Mouse (Mus musculus) erythroblast, embryonic 14.5 days (primary cell): ENCODE data around the gene Alpk1. TPM values are rescaled to one million over a fixed set of nuclear protein-coding genes. Genes with fewer than 3 reads are reported as not detected.

Source experiments
- H3K27me3 ChIP-seq: 2 replicates; pipeline ENCODE4 v1.6.1; 2012; ENCODE audit warnings: inconsistent platforms; ENCODE audit not compliant: control insufficient read depth
- H3K36me3 ChIP-seq: 2 replicates; pipeline ENCODE4 v1.6.1; 2012; ENCODE audit warnings: mild to moderate bottlenecking, inconsistent platforms; ENCODE audit not compliant: control insufficient read depth
- H3K4me1 ChIP-seq: 2 replicates; pipeline ENCODE4 v1.6.1; 2012; ENCODE audit warnings: inconsistent platforms; ENCODE audit not compliant: control insufficient read depth
- H3K4me3 ChIP-seq: replicated peaks from 2 replicates; pipeline ENCODE3; 2012; ENCODE audit warnings: moderate library complexity, mild to moderate bottlenecking, inconsistent platforms
- H3K9me3 ChIP-seq: 2 replicates; pipeline ENCODE4 v1.6.1; 2012; ENCODE audit warnings: low read length, inconsistent platforms, mixed read lengths; ENCODE audit not compliant: control insufficient read depth
- GATA1 ChIP-seq: IDR thresholded peaks from 2 replicates; pipeline ENCODE4 v1.6.1; 2012; ENCODE audit warnings: low read length, inconsistent platforms, mixed read lengths
- TAL1 ChIP-seq: IDR thresholded peaks from 3 replicates; pipeline ENCODE4 v1.6.1; 2012; ENCODE audit warnings: low read length, inconsistent platforms, mixed read lengths
- polyA plus RNA-seq: library from polyadenylated mRNA; stranded (reverse); fragments of >175 nt; gene quantifications from 2 replicates; pipeline ENCODE4 v1.2.3, GENCODE M21; 2012

Gene Alpk1
- polyA plus RNA-seq, 1 experiment = not detected

DNA sequence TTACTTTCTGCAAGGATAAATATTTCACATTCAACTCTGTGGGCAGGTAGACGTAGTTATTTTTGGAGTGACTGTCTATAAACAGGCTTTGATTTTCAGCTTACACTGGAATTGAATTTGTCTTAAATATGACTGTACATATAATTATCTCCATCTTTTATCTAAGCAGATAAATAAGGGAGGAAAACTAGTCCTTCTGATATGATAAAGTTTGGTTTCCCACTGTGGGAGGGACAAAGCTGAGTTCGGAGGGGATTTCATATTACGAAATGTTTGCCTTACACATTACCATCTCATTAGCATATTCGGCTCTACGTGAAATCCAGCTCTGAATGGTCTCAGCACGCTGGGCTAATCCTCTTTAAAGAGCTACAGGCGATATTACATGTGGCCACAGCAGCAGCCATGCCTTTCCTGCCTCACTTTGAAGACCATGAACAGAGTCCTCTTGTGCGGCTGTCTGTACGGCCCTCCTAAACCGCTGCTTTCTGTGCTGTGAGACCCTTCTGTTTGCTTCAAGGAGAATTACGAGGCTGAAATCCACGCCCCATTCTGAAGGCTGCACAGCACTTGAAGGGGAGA lies 30.3 kb downstream of the Alpk1 start:
- TF ChIP-seq GATA1 (no peak), TAL1 (no peak)
- Histone ChIP-seq H3K9me3 (no peaks in the 10 kb centered on the region; the same call in 1 of the 2 replicates), H3K4me1 (no peaks in the 10 kb centered on the region), H3K36me3 (no peaks in the 10 kb centered on the region), H3K27me3 (peaks cover 50% of the 10 kb centered on the region), H3K4me3 (no peak overlapping the region)

DNA sequence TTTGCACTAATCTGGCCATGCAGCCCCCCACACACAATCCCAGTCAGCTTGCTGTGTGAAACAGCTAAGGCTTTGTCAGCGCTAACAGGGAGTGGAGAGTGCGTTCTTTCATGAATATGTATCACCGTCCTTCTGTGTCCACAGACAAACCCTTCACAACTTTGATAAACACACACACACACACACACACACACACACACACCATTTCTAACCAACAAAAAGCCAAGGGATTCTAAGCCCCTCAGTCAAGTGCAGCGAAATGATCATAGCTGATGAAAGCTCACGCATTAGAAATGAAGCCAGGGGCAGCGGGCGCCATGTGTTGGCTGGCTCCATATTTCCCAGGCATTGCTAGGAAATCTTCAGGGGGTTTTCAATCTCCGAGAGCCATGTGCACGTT lies 31.1 kb downstream of the Alpk1 start:
- no peaks in the 10 kb centered on the region for H3K4me1 ChIP-seq
- TF ChIP-seq GATA1 = no peak
- H3K36me3 ChIP-seq = no peaks in the 10 kb centered on the region
- no peaks in the 10 kb centered on the region; the same call in 1 of the 2 replicates for H3K9me3 ChIP-seq
- H3K27me3 ChIP-seq = peaks cover 50% of the 10 kb centered on the region
- H3K4me3 ChIP-seq = no peak overlapping the region

DNA sequence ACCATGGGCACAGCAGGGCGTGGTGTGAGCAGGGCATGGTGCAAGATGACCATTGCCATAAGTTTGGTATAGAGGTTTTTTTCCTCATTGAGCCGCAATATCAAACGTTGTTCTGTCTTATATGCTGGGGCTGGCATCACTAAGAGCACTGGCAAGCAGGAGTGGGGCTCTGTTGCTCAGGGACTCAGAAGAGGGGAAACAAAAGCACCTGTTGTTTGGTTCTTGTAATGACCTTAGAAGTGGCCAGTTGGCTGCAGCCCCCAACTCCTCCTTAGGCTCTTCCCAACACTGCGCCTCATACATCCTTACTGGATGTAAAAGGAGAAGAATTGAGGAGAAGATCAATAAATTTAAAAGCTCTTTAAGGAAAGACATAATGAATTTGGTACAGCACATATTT lies 31.7 kb downstream of the Alpk1 start:
- Histone ChIP-seq H3K36me3 (no peaks in the 10 kb centered on the region), H3K27me3 (peaks cover 50% of the 10 kb centered on the region), H3K4me1 (no peaks in the 10 kb centered on the region), H3K9me3 (no peaks in the 10 kb centered on the region; the same call in 1 of the 2 replicates), H3K4me3 (no peak overlapping the region)
- no peak for TF ChIP-seq TAL1
- no peak for TF ChIP-seq GATA1

DNA sequence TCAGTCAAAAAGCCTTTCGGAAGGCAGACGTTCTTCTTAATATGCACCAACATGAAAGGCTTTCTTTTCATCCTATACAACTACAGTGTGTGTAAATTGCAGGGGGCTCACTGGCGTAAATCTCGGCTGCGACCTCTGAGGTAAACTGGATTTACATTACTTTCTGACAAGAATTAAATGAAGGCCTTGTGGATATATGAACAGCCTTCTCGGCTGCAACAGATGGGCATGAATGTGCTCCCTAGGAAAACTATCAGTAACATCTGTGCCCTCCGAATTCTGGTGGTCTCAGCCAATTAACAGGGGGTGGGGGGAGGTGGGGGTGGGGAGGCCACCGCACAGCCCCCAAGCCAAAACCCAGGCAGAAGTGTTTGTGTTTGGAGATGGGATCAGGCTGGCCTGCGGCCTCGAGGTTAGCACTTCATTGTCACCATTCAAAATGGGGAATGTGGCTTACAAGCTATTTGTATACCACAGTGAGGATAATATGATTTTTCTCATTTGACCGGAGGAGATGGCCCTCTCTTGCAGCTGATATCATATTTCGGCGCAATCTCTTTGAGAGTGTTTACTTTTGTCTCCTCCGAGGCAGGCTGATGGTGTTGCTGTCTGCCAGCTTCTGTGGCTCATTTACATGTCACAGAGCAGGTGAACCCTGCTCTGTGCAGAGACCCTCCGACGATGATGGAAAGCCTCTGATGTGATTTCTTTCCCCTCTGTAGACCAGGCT lies 34.3 kb downstream of the Alpk1 start:
- Histone ChIP-seq H3K4me1 (no peaks in the 10 kb centered on the region), H3K27me3 (peaks cover 45% of the 10 kb centered on the region), H3K36me3 (no peaks in the 10 kb centered on the region), H3K9me3 (peaks cover 7% of the 10 kb centered on the region), H3K4me3 (no peak overlapping the region)
- TF ChIP-seq GATA1 = no peak
- no peak for TF ChIP-seq TAL1

DNA sequence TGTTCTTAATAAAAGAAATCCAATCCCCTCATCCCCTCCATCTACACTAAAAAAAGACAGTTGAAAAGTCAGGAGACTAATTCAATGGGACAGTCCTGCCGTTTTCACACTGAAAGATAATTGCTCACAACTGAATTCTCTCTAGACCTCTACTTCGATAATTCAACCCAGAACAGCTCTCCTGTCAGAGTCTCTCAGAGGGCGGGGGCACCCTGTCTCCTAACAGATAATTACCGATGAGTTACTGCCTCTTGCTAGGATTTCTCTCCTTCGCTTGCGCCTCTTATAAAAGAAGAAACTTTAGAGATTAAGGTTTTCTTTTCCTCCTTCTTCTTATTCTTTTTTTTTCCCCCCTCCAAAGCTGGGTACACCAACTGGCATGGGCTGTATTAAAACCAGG lies 34.8 kb downstream of the Alpk1 start:
- Histone ChIP-seq H3K9me3 (peaks cover 9% of the 10 kb centered on the region), H3K27me3 (peaks cover 40% of the 10 kb centered on the region), H3K36me3 (no peaks in the 10 kb centered on the region), H3K4me1 (no peaks in the 10 kb centered on the region), H3K4me3 (no peak overlapping the region)
- no peak for TF ChIP-seq TAL1
- TF ChIP-seq GATA1 = no peak

DNA sequence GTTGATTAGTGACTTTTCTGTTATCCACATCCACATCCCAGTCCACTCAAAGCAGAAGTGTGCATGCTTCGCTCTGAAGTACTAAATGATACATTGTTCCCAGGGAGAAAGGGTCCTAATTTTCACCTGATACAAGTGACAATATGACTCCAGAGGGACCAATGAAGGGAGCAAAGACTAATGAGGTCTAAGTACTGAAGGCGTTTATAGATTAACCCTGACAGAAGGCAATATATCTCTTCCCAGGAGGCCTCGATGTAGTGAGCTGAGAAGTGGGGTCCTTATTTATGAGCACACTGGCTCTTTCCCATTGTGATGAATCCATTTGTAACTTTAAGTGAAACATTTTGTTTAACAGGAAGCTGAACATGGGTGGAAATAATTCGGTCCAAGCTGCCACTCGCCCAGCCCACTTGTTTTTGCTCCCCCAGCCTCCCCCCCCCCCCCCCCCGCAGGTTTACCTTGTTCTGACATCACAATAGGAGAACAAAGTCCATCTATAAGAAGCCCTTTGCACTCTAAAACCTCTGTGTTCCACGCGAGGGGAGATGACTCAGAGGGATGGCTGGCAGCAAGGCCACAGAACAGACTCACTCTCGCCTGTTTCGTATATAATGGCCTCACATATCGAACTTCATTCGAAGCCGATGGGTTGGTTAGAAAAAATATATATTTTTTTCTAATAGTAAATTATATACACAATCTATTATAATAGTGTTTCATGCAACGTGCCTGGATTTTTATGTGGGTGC lies 36.5 kb downstream of the Alpk1 start:
- no peak overlapping the region for H3K4me3 ChIP-seq
- TF ChIP-seq GATA1 (no peak), TAL1 (no peak)
- no peaks in the 10 kb centered on the region for H3K36me3 ChIP-seq
- H3K9me3 ChIP-seq = peaks cover 9% of the 10 kb centered on the region
- no peaks in the 10 kb centered on the region for H3K4me1 ChIP-seq
- peaks cover 23% of the 10 kb centered on the region for H3K27me3 ChIP-seq

DNA sequence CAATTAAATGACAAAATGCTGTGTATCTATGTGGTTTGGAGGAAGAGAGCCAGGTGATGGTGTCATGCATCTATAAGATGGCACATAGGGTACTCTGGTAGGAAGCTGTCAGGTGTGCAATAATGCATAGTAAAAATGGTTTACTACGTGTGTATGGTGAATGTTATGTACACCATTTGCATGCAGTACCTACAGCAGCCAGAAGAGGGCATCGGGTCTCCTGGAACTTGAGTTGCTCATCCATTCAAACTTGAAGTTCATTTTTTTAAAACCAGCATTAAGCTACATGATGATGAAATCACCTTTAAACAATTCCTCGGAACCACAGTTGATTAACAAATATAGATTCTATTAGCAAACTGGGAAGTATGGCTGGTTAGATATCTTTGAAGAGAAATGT lies 38.9 kb downstream of the Alpk1 start:
- Histone ChIP-seq H3K4me3 (no peak overlapping the region), H3K27me3 (peaks cover 4% of the 10 kb centered on the region), H3K9me3 (peaks cover 9% of the 10 kb centered on the region), H3K4me1 (no peaks in the 10 kb centered on the region), H3K36me3 (no peaks in the 10 kb centered on the region)
- TF ChIP-seq GATA1 (no peak), TAL1 (no peak)

DNA sequence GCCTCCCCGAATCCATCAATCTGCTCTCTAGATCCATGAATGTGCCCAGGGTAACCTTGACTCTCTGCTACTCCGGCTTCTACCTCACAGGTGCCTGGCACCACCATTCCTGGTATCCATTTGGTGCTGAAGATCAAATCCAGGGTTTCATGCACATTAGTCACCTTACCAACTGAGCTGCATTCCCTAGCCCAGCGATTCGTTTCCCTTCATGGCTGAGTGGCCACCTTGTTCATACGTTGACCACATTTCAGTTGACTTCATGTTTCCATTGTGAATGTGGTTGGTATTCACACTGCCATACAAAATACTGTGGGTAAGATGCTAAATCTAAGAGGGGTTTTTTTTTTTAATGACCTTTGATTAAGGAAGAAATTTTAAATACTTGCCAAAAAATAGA lies 42.5 kb downstream of the Alpk1 start:
- Histone ChIP-seq H3K9me3 (peaks cover 9% of the 10 kb centered on the region), H3K4me1 (no peaks in the 10 kb centered on the region), H3K36me3 (no peaks in the 10 kb centered on the region), H3K27me3 (no peaks in the 10 kb centered on the region), H3K4me3 (no peak overlapping the region)
- TF ChIP-seq TAL1 = no peak
- TF ChIP-seq GATA1 = no peak

DNA sequence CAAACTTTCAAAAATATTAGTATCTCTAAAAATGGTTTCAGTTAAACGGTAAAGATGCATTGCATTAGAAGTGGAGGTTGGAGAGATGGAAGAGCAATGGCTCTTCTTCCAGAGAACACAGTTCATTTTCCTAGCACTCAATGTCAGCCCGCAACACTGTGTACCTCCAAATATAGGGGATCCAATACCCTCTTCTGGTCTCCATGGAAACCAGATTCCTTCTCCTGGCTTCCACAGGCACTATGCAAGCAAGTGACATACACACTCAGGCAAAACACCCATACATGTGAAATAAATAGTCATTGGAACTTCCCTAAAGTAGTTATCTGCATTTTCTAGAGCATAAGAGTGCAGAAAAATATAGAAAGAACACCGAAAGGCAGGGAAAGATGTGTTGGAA lies 44.9 kb downstream of the Alpk1 start:
- no peaks in the 10 kb centered on the region for H3K4me1 ChIP-seq
- H3K27me3 ChIP-seq = no peaks in the 10 kb centered on the region
- no peaks in the 10 kb centered on the region for H3K9me3 ChIP-seq
- H3K4me3 ChIP-seq = no peak overlapping the region
- TF ChIP-seq GATA1 = no peak
- no peak for TF ChIP-seq TAL1
- H3K36me3 ChIP-seq = no peaks in the 10 kb centered on the region
